Mouse (Mus musculus): ENCODE measurements around the gene Bbox1.

DNA sequence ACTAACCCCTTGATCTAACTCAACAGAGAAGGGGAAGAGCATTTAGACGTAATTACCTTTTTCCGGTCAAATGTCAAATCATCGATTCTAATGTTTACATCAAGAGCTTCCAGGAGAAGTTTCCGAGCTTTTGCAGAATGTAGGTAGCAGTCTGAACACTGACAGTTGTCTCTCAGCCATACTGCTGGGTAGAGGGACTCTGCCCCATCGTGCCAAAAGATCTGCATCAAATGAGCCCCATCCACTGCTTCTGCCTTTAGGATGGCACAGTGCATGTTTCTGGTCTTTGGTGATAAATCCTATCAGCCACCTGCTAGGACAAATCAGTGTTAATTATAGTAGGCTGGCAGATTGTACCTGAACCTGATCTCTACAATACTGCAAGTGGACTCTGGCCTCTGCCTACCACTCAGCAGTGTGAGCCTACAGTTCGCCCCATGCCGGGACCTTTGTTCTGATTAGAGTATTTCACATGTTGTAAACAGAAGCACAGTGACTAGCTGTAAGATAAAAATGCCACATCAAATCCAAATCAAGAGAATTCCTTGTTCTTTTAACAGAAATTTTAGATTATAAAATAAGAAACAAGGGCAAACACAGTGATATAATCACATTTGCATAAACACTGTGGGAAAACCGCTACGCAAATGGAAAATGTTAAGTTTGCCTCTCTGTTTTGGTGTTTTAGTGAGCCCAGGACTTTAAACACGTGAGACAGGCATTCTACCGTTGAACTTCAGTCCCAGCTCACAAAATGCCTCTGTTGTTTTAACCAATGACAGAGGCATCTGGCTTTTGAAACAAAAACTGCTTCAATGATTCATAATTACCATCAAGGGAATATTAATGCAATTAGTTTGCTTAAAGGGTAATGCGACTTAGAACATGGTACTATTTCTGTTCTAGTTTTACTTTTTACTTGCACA lies 8.7 kb downstream of the Bbox1 start:
- TF ChIP-seq CTCF (IDR thresholded peaks at IDR 0.05; ENCODE audit: low read depth) (no peak), EP300 (IDR thresholded peaks at IDR 0.05; ENCODE audit: low read depth) (peak; percentile 21; the same call in 1 of the 2 replicates)
